Mouse (Mus musculus) retina, adult 2 months (tissue): ENCODE measurements around the gene Chmp2b.
A peak's percentile ranks its signal among the peaks of the same experiment; 100 is the strongest.

Experiments
- DNase-seq: peaks from one replicate; pipeline ENCODE4 v3.0.0-alpha.2; 2012; ENCODE audit warnings: low read depth, low spot score

Gene Chmp2b

DNA sequence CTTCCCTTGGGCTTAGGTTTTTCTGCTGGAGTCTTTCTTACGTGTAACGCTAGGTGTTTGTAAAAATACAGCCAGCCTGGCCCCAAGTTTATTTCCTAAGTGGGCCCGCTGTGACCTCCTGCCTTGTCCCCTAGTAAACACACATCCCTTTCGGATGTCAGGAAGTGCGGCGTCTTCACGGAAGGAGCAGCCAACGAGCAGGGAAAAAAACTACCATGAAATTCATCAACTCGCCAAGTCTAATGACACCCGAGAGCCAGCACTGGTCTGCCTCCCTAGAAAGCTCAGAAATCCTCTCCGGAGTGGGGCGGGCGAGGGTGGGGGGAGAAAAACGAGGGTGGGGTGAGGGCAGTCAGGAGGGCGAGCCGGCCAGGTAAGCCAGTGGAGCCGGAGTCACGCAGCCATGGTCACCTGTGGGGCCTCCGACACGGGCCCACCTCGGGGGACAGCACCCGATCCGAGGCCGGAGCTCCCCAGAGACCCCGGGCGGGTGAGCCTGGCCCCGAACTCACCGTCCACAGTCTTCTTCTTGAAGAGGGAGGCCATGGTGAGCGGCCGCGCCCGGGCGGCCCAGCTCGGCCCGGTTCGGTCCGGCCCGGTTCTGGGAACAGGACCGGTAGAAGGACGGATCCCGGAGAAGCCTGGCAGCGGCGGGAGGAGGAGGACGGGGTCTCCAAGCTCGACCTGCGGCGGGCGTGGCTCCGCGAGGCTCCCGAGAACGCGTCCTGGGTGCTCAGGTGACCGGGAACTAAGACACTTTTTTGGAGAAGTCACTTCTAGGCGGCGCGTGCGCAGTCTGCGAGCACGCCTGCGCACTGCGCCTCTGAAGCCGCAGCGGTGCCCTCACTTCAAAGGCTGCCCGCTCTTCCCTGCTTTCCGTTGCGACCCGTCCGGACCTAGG is at the start of gene Chmp2b:
Chmp2b (minus strand) TSS at position 764 of the 901 bp plus-strand sequence.
- DNase-seq, result peak; percentile 75

DNA sequence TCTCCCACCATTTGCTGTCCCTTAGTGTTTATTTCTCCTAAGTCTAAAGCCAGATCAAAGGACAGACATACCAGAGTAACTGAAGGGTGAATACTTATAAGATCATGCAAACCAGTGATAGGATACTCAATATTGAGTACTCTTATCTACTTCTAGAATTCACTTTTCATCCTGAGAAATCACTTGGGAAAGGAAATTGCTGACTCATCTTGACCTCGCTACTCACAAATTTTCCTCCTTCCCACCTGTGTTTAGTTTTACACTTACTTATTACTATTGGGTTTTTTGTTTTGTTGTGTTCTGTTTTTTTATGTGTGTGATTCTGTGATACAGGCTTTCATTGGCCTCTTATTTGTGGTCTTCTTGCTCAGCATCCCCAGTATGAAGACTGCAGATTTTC is 49.2 kb upstream of the Chmp2b start:
- no peak for DNase-seq

DNA sequence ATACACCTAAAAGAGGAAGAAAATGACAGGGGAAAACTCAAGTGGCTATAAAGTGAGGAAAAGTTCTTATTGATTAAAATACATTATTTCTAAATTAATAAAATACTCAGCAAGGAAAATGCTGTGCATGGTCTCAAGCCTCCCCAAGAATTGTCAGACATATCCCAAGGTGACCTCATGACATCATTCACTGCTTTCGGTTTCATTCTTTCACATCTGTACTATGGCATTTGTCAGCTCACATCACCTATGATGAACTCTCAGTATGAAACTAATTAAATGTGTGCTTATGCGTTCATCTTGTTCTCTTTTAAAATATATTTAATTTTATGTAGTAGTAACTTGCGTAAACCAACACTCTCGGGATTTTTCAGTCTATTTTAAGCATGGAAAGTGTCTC is 38.3 kb upstream of the Chmp2b start:
- no peak for DNase-seq

DNA sequence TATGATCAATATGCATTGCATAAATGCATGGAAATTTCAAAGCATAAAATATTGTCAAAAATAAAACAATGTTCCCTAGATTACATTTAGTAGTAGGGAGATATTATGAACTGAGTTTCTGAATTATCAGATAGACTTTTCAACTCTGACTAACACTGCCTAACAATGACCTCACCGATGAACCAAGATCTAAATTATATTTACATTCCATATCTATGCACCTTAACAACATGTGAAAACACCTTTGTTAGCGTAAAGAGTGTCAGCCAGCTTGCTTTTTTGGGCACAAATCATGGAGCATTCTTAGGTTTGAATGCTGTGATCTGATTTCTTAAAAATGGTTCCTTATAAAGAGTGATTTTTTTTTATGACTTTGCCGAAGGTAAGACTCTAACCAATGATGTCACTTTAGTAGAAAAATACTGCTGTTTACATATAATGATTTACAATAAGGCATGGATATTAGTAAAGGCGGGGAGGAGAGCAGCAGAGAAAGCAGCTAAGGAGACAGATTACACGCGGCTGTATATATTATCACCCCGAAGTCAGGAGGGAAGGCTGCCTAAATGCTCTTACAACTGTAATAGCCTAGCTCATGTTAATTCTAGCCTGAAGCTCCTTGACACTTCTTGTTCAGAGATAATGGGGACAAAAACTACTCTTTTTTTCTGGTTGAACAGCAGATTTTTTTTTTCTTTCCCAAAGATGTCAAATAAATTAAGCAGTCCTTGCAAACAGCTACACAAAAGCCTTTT is 23.8 kb upstream of the Chmp2b start:
- DNase-seq, result no peak

DNA sequence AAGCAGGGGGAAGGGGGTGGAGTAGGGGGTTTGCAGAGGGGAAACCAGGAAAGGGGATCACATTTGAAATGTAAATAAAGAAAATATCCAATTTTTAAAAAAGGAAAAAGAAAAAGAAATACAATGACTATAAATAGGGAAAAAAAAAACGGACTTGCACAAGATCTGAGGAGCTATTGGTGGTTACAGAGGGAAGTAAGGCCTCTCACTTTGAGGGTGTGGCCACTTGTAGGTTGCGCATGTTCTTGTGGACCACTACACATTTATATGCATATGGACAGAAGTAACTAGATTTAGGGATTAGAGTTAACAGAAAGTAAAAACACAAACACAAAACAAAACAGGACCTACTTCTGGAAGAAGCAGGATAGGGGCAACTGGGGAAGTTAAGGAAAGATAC is 23.2 kb upstream of the Chmp2b start:
- DNase-seq, result no peak

DNA sequence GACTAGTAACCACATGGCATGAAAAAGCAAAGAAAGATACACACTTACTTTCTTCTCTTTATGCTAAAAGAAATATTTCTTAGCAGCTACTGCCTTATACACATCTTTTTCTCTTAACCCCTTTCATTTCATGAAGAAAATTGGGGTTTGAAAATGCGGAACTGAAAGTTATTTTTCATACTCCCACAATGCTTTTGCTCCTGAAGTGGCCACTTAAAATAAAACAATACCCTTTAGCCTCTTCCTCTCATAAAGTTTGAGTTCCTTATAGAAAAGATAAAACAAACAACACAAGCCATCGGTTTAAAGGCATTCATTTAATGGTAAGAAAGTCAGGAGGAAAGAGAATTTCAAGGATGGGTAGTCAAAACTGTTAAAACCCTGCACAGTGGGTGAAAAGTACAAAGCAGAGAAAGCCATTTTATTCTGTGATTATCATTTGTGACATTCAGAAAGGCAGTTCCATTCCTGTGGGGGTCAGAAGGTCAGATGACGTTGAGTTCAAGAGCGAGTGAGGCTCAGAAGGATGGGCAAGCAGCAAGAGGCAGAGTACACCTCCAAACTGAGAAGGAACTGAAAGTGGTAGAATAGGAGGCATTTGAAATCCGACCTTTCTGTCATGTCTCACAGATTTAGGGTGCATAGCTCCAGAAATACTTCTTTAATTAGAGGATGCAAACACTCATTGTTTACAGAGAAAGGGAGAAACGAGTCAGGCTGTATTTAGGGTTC is 14.9 kb upstream of the Chmp2b start:
- DNase-seq, result no peak

DNA sequence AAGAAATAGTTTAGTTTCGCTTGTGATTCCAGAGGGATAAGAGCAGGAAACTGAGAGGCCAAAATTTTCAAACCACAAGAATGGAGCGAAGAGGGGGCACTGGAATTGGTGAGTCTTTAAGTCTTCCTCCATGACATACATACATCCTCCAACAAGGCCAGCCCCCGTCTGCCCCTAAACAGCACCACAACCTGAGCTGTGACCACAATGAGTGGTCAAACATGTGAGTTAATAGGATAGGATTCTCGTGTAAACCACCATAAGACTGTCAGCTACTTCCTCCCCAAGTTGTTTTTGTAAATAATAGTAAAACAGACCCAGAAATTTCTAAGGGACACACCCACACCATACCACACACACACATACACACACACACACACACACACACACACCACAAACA is 6.3 kb upstream of the Chmp2b start:
- no peak for DNase-seq

DNA sequence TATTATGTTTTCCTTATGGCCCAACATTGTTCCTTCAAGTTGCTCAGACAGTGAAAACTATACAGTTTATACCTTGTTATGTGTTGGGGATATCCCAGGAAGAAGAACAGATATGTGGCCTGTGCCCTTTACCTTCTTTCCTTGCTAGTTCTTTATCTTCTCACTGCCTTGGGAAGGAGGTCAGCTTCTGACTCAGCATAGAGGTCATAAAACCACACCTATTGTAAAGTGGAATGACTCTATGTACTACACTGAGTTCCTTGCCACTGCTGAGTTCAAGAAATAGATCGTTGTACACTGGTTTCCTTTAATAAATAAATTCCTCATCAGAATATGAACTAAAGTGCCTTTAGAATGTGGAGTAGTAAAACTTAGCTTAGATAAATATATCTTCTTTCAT is 2.4 kb upstream of the Chmp2b start:
- DNase-seq, result no peak

DNA sequence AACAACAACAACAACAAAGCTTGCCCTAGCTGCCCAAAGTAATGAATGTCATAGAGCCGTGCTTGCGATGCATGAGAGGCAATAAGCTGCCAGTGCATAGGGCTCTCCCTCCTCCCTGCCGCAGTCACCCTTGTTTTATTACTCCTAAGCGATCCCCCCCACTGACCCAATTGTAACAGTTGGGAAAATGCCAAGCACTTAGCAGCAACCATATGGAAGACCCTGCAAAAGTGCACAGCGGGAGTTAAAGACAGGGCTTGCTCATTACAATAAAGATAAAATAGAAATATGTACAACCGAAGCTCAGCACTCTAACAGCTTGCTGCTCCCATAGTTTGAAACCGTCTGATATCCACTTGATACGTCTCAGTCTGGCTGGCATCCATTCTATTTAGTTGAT is 1.8 kb upstream of the Chmp2b start:
- DNase-seq, result no peak

DNA sequence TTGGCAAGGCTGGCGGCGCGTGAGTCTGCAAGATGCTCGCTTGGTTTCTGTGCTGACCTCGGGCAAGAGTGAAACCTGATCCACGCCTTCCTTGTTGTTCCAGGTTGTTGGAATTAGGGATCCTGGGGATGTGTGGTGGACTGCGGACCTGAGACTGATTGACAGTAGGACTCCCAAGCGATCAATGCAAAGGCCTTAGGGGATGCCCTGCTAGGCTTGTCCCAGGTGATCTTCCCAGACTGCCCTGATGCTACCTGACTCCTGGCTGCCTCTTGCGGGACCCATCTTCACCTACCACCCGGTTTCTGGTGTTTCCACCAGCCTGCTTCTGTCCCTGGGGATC is 309 bp upstream of the Chmp2b start:
- DNase-seq, result no peak

DNA sequence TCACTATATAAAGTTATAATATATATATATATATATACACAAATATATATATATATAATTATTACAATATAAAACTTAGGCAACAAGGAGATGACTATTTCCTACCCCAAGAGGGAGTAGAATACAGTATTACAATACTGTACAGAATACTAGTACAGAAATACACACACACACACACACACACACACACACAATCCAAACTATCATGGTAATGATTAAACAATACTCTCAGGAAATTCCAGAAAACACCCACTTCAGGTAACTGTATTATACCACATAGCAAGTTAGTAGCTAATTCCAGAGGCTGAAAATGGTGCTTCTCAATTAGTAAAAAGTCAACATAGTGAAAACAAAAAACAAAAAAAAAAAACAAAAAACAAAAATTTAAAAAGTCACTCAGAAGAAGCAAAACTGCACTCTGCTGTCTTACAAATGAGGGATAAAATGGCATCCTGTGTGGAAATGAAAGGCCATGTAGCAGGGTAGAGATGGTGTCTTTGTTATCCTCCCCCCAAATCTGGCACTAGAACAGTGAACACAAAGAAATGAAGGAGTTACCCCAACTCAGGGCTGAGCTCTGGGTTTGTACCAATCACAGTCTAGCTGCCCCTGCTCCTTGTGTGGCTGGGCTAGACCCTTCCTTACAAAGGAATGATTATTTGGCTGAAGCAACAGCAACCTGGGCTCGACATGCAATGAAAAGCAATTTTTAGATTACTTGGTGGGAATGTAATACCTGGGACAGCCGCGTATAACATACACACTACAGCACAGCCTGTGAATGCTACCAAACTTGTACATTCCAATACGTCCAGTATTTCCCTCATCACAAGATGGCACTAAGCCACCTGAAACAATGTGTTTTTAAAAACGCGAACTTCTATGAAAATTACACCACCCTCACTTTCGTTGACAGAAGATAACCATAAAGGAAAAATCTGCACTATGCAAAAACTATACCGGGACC is 1.2 kb downstream of the Chmp2b start:
- DNase-seq, result no peak

DNA sequence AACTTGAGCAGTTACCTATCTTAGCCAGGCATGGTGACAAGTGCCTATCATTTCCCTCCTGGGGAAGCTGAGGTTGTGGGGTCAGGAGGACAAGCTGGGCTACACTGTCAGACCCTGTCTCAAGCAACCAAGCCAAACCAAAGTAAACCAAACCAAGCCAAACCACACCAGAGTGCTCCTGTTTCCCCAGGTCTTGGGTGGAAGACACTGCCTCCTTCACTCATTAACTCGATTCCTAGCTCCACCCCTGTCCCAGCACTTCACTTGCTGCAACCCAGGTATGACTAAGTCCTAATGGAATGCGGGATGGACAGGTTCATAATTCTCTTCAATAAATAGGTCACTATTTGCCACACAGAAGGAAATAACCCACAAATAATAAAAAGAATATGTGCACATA is 2.9 kb downstream of the Chmp2b start:
- DNase-seq, result no peak

DNA sequence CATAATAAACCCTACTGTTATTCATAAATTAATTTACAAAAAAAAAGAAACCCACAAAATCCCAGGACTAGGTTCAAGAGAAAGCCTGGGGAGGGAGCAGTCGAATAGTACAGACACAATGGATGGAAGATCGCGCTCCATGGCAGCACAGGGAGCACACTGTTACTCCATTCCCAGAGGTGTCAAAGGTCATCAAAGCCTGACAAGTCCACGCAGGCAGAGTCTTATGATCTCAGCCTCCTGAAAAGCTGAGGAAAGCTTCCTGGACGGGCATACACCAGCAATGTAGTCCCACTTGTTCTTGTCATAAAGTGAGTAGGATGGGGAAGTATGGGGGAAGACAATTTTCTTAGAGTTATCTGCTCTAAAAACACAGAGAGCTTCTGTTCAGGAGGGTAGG is 5.2 kb downstream of the Chmp2b start:
- DNase-seq, result no peak

DNA sequence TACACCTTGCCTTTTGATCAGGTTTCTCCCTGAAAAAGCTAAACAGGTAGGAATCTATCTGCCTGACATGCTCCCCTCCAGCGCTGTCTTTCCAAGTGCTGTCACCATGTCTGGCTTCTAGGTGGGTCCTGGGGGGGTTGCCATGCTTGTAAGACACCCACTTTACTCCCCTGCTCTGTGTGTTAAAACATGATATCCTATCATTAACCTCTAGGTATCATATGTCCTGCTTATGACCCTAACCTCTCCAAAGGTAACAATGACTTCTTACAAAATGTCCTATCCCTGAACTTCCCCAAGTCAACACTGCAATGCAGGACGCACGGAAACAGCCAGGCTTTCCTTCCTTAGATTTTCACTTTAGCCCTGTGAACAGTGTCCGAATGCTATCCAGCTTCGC is 8.3 kb downstream of the Chmp2b start:
- DNase-seq, result no peak

DNA sequence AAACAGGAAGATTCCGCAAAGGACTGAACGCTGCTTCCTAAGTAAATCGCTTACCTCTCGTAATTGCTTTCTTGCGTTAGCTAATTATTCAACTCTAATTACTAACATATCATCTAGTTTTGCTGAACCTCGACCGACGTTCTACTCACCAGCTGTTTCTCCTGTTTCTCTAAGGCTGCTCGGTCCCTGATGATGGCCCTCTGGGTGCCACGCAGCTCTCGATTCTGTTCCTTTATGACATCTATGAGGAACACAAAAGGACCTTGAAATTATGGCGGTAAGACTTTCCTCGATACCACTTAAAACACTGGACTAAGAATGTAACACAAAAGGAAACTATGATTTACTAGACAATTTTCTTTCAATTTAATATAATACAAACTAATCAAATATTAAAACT is 11.7 kb downstream of the Chmp2b start:
- no peak for DNase-seq

DNA sequence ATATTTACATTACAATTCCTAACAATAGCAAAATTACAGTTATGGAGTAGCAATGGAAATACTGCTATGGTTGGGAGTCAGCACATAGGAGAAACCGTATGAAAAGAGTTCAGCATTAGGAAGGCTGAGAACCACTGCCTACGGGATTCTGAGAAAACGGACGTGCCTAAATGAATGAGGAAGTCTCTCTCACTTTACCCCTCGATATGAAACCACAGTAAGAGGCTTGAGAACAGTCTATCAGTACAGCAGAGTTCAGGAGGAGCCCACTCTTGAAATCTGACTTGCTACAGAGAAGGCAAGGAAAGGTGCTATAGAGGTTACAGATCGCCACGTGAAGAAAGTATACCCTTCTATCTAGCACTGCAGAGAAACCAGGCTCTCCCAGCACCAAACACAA is 13.6 kb downstream of the Chmp2b start:
- DNase-seq, result no peak

DNA sequence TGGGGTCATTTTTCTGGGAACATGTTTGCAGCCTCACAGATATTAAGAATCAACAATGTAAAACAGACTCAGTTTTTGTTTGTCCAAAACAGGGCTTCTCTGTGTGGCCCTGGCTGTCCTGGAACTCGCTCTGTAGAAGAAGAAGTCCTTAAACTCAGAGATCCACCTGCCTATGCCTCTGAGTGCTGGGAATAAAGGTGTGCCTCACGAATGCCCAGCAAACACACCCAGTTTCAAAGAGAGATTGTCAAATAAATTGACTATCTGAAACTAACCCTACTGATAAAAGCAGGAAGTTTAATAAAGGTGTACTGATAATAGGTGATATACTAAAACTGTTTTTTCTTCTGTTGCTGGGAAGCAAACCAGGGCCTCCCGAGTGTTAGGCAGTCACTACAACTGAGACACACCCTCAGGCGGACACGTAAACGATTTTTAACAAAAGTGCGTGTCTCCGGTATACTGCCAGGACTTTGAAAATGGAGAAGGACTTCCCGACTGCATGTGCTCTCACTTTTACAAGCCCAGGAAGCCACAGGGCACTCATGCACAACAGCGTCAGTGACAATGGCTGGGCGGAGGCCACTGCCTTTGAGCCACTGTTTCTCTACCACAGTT is 18.7 kb downstream of the Chmp2b start:
- no peak for DNase-seq

DNA sequence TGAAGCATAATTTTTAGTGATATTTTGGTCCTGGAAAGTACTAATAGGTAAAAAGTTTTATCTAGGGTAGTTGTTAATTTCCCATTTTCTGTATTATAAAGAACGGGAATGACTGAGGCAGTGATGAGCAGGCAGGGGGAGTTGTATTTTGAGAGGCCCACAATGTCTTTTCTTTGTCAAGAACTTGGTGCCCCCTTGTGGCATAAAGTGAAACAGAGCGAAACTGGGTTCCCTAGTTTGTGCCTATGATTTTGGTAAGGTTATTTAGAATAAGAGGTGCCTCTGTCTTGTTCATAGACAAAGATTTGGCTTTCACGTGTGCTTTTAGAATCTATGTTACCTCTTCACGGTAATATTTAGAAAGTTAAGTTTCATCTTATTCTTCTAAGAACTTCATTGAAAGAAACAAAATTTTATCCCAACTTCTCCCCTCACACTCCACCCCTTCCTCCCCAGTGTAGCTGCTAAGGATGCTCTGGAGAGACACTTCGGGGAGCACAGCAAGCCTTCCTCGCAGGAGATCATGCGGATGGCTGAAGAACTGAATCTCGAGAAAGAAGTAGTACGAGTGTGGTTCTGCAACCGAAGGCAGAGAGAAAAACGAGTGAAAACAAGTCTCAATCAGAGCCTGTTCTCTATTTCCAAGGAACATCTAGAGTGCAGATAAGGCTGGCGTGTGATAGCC is 29.1 kb downstream of the Chmp2b start:
- DNase-seq, result peak; percentile 8

DNA sequence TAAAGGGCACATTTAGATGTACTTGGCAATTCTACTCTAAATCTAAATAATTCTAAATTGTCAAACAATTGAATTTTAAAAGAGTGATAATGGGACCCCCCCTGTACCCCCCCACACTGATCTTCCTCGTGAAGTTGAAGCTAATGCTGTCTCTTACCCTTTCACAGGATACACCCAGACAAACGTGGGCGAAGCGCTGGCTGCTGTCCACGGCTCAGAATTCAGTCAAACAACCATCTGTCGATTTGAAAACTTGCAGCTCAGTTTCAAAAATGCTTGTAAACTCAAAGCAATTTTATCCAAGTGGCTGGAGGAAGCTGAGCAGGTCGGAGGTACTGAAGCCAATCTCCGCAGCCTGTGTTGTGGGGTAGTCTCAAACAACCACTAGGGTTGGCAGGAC is 30.9 kb downstream of the Chmp2b start:
- DNase-seq, result no peak

DNA sequence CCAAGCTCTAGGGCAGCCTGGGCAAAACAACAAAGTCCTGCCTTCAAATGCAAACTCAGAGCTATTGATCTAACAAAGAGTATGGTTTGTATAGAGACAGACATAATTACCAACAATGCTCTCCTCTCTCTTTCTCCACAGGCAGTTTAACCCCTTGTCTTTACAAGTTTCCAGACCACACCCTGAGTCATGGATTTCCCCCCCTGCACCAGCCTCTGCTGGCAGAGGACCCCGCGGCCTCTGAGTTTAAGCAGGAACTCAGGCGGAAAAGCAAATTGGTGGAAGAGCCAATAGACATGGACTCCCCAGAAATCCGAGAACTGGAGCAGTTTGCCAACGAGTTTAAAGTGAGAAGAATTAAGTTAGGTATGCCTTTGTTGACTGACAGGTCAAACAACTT is 32.9 kb downstream of the Chmp2b start:
- no peak for DNase-seq
